Mouse (Mus musculus): Measurements from ENCODE around the gene Itpr2. TPM values are rescaled to one million over a fixed set of nuclear protein-coding genes. Genes with fewer than 3 reads are reported as not detected.

Gene Itpr2
- polyA plus RNA-seq, 1 experiment from 2014 or later: 8.9 TPM

- no peaks in the 10 kb centered on the region for H3K36me3 ChIP-seq (ENCODE audit: control insufficient read depth, insufficient read depth, low read length)
- H3K4me2 ChIP-seq (ENCODE audit: low read depth, low read length): no peak overlapping the region
- H3K27me3 ChIP-seq (replicated peaks; ENCODE audit: control insufficient read depth, insufficient read depth, low read length): no peaks in the 10 kb centered on the region
- no peak for DNase-seq (ENCODE audit: low spot score)
- no peaks in the 10 kb centered on the region for H3K4me1 ChIP-seq (ENCODE audit: control insufficient read depth, insufficient read depth, low read length)
- no peak overlapping the region for H3K9ac ChIP-seq (ENCODE audit: low read depth, low read length)
- 84% methylated on average over 12 of the region's 12 CpGs for WGBS
- H3K27ac ChIP-seq (replicated peaks; ENCODE audit: low read depth, low read length): no peak overlapping the region
- no peak overlapping the region for H3K4me3 ChIP-seq (ENCODE audit: low read depth, low read length)
- peak; percentile 80; the same call in 1 of the 2 replicates for ATAC-seq (ENCODE audit: low read depth)
- H3K9me3 ChIP-seq (ENCODE audit: control insufficient read depth, low read length): no peaks in the 10 kb centered on the region
Measured at GRCm38 (mm10) chr6:146126823-146127681, 375.0 kb downstream of the Itpr2 start.

GRCm38 (mm10) chr6:146125621-146126020 lies 376.4 kb downstream of the Itpr2 start:
- H3K27ac ChIP-seq (replicated peaks; ENCODE audit: low read depth, low read length): no peak overlapping the region
- no peak for DNase-seq (ENCODE audit: low spot score)
- H3K27me3 ChIP-seq (replicated peaks; ENCODE audit: control insufficient read depth, insufficient read depth, low read length): no peaks in the 10 kb centered on the region
- H3K4me3 ChIP-seq (ENCODE audit: low read depth, low read length): no peak overlapping the region
- H3K36me3 ChIP-seq (ENCODE audit: control insufficient read depth, insufficient read depth, low read length): no peaks in the 10 kb centered on the region
- H3K9ac ChIP-seq (ENCODE audit: low read depth, low read length): no peak overlapping the region
- H3K4me2 ChIP-seq (ENCODE audit: low read depth, low read length): no peak overlapping the region
- H3K4me1 ChIP-seq (ENCODE audit: control insufficient read depth, insufficient read depth, low read length): no peaks in the 10 kb centered on the region
- ATAC-seq (ENCODE audit: low read depth): no peak
- no peaks in the 10 kb centered on the region for H3K9me3 ChIP-seq (ENCODE audit: control insufficient read depth, low read length)
- 83% methylated on average over 1 of the region's 1 CpGs for WGBS

- no peaks in the 10 kb centered on the region for H3K36me3 ChIP-seq (ENCODE audit: control insufficient read depth, insufficient read depth, low read length)
- WGBS: 79% methylated on average over 3 of the region's 3 CpGs
- no peak overlapping the region for H3K4me3 ChIP-seq (ENCODE audit: low read depth, low read length)
- no peak overlapping the region for H3K9ac ChIP-seq (ENCODE audit: low read depth, low read length)
- H3K27me3 ChIP-seq (replicated peaks; ENCODE audit: control insufficient read depth, insufficient read depth, low read length): no peaks in the 10 kb centered on the region
- H3K27ac ChIP-seq (replicated peaks; ENCODE audit: low read depth, low read length): no peak overlapping the region
- ATAC-seq (ENCODE audit: low read depth) (no peak), DNase-seq (ENCODE audit: low spot score) (no peak)
- H3K9me3 ChIP-seq (ENCODE audit: control insufficient read depth, low read length): no peaks in the 10 kb centered on the region
- H3K4me2 ChIP-seq (ENCODE audit: low read depth, low read length): no peak overlapping the region
- H3K4me1 ChIP-seq (ENCODE audit: control insufficient read depth, insufficient read depth, low read length): no peaks in the 10 kb centered on the region
Measured at GRCm38 (mm10) chr6:146124479-146124878, 377.5 kb downstream of the Itpr2 start.

GRCm38 (mm10) chr6:146123656-146124055 lies 378.4 kb downstream of the Itpr2 start:
- no peak overlapping the region for H3K9ac ChIP-seq (ENCODE audit: low read depth, low read length)
- H3K27me3 ChIP-seq (replicated peaks; ENCODE audit: control insufficient read depth, insufficient read depth, low read length): no peaks in the 10 kb centered on the region
- WGBS: 93% methylated on average over 4 of the region's 4 CpGs
- H3K27ac ChIP-seq (replicated peaks; ENCODE audit: low read depth, low read length): no peak overlapping the region
- no peaks in the 10 kb centered on the region for H3K9me3 ChIP-seq (ENCODE audit: control insufficient read depth, low read length)
- H3K4me1 ChIP-seq (ENCODE audit: control insufficient read depth, insufficient read depth, low read length): no peaks in the 10 kb centered on the region
- H3K36me3 ChIP-seq (ENCODE audit: control insufficient read depth, insufficient read depth, low read length): no peaks in the 10 kb centered on the region
- DNase-seq (ENCODE audit: low spot score): no peak
- H3K4me3 ChIP-seq (ENCODE audit: low read depth, low read length): no peak overlapping the region
- ATAC-seq (ENCODE audit: low read depth): no peak
- H3K4me2 ChIP-seq (ENCODE audit: low read depth, low read length): no peak overlapping the region

GRCm38 (mm10) chr6:146120172-146120571 lies 381.9 kb downstream of the Itpr2 start:
- no peak overlapping the region for H3K27ac ChIP-seq (replicated peaks; ENCODE audit: low read depth, low read length)
- no peaks in the 10 kb centered on the region for H3K27me3 ChIP-seq (replicated peaks; ENCODE audit: control insufficient read depth, insufficient read depth, low read length)
- peaks cover 2% of the 10 kb centered on the region; the same call in 1 of the 2 replicates for H3K4me1 ChIP-seq (ENCODE audit: control insufficient read depth, insufficient read depth, low read length)
- 0 out of 2 replicates have a peak, but pooled peaks cover 4% of the 10 kb centered on the region for H3K9me3 ChIP-seq (ENCODE audit: control insufficient read depth, low read length)
- ATAC-seq (ENCODE audit: low read depth) (0 out of 2 replicates have a peak, but pooled peaks have one; percentile 41), DNase-seq (ENCODE audit: low spot score) (no peak)
- WGBS: 64% methylated on average over 6 of the region's 6 CpGs
- no peak overlapping the region for H3K4me3 ChIP-seq (ENCODE audit: low read depth, low read length)
- no peaks in the 10 kb centered on the region for H3K36me3 ChIP-seq (ENCODE audit: control insufficient read depth, insufficient read depth, low read length)
- no peak overlapping the region for H3K4me2 ChIP-seq (ENCODE audit: low read depth, low read length)
- H3K9ac ChIP-seq (ENCODE audit: low read depth, low read length): no peak overlapping the region

- H3K27ac ChIP-seq (replicated peaks; ENCODE audit: low read depth, low read length): no peak overlapping the region; the same call in 1 of the 2 replicates
Measured at GRCm38 (mm10) chr6:146114731-146115302, 387.2 kb downstream of the Itpr2 start.

GRCm38 (mm10) chr6:146114071-146114470 lies 388.0 kb downstream of the Itpr2 start:
- ATAC-seq (ENCODE audit: low read depth) (no peak), DNase-seq (ENCODE audit: low spot score) (no peak)
- 45% methylated on average over 3 of the region's 3 CpGs for WGBS

More at GRCm38 (mm10) chr6:146114731-146115302, 387.2 kb downstream of the Itpr2 start:
- 13% methylated on average over 12 of the region's 12 CpGs for WGBS
- Histone ChIP-seq H3K9me3 (ENCODE audit: control insufficient read depth, low read length) (0 out of 2 replicates have a peak, but pooled peaks cover 4% of the 10 kb centered on the region), H3K36me3 (ENCODE audit: control insufficient read depth, insufficient read depth, low read length) (no peaks in the 10 kb centered on the region), H3K4me3 (ENCODE audit: low read depth, low read length) (no peak overlapping the region), H3K4me2 (ENCODE audit: low read depth, low read length) (peak overlapping the region; percentile 32), H3K27me3 (replicated peaks; ENCODE audit: control insufficient read depth, insufficient read depth, low read length) (no peaks in the 10 kb centered on the region), H3K9ac (ENCODE audit: low read depth, low read length) (no peak overlapping the region), H3K4me1 (ENCODE audit: control insufficient read depth, insufficient read depth, low read length) (peaks cover 12% of the 10 kb centered on the region)
- peak; percentile 87 for ATAC-seq (ENCODE audit: low read depth)
- DNase-seq (ENCODE audit: low spot score): peak; percentile 69

GRCm38 (mm10) chr6:146113085-146113484 lies 388.9 kb downstream of the Itpr2 start:
- 97% methylated on average over 4 of the region's 4 CpGs for WGBS
- Histone ChIP-seq H3K9me3 (ENCODE audit: control insufficient read depth, low read length) (0 out of 2 replicates have a peak, but pooled peaks cover 4% of the 10 kb centered on the region), H3K36me3 (ENCODE audit: control insufficient read depth, insufficient read depth, low read length) (no peaks in the 10 kb centered on the region), H3K4me1 (ENCODE audit: control insufficient read depth, insufficient read depth, low read length) (peaks cover 12% of the 10 kb centered on the region), H3K4me2 (ENCODE audit: low read depth, low read length) (no peak overlapping the region), H3K27me3 (replicated peaks; ENCODE audit: control insufficient read depth, insufficient read depth, low read length) (no peaks in the 10 kb centered on the region), H3K9ac (ENCODE audit: low read depth, low read length) (no peak overlapping the region), H3K27ac (replicated peaks; ENCODE audit: low read depth, low read length) (no peak overlapping the region), H3K4me3 (ENCODE audit: low read depth, low read length) (no peak overlapping the region)
- no peak for ATAC-seq (ENCODE audit: low read depth)
- DNase-seq (ENCODE audit: low spot score): no peak

More at GRCm38 (mm10) chr6:146114071-146114470, 388.0 kb downstream of the Itpr2 start:
- H3K4me3 ChIP-seq (ENCODE audit: low read depth, low read length): no peak overlapping the region
- no peaks in the 10 kb centered on the region for H3K27me3 ChIP-seq (replicated peaks; ENCODE audit: control insufficient read depth, insufficient read depth, low read length)
- no peak overlapping the region for H3K4me2 ChIP-seq (ENCODE audit: low read depth, low read length)
- no peak overlapping the region for H3K9ac ChIP-seq (ENCODE audit: low read depth, low read length)
- H3K27ac ChIP-seq (replicated peaks; ENCODE audit: low read depth, low read length): no peak overlapping the region
- H3K36me3 ChIP-seq (ENCODE audit: control insufficient read depth, insufficient read depth, low read length): no peaks in the 10 kb centered on the region
- peaks cover 12% of the 10 kb centered on the region for H3K4me1 ChIP-seq (ENCODE audit: control insufficient read depth, insufficient read depth, low read length)
- 0 out of 2 replicates have a peak, but pooled peaks cover 4% of the 10 kb centered on the region for H3K9me3 ChIP-seq (ENCODE audit: control insufficient read depth, low read length)

All from embryonic facial prominence, embryonic 14.5 days (tissue).